Mouse (Mus musculus) embryonic facial prominence, embryonic 12.5 days (tissue): ENCODE data around the gene Ptpn3. TPM values are rescaled to one million over a fixed set of nuclear protein-coding genes. Genes with fewer than 3 reads are reported as not detected.

Source experiments
- polyA plus RNA-seq: library from polyadenylated mRNA; unstranded; fragments of >200 nt; fragmentation: Nextera tagmentation; extraction: Ambion mirVana; gene quantifications from 2 replicates; pipeline ENCODE4 v1.2.1, GENCODE M21; 2016

Gene Ptpn3
- polyA plus RNA-seq, 1 experiment from 2014 or later, result 3.7 TPM

Other genes starting within 250 kb of the Ptpn3 start
- 2.8 and 3.0 TPM in 2 replicates for gene Epb41l4b, start 158.4 kb downstream of the Ptpn3 start, polyA plus RNA-seq
- 11.0 and 11.5 TPM in 2 replicates for gene Palm2, start 132.4 kb upstream of the Ptpn3 start, polyA plus RNA-seq